Mouse (Mus musculus): Measurements from ENCODE around the gene Sox5. TPM values are rescaled to one million over a fixed set of nuclear protein-coding genes. Genes with fewer than 3 reads are reported as not detected.

The Sox5 gene
- total RNA-seq, 2 experiments from 2014 or later: 0.64 to 0.70 TPM

DNA sequence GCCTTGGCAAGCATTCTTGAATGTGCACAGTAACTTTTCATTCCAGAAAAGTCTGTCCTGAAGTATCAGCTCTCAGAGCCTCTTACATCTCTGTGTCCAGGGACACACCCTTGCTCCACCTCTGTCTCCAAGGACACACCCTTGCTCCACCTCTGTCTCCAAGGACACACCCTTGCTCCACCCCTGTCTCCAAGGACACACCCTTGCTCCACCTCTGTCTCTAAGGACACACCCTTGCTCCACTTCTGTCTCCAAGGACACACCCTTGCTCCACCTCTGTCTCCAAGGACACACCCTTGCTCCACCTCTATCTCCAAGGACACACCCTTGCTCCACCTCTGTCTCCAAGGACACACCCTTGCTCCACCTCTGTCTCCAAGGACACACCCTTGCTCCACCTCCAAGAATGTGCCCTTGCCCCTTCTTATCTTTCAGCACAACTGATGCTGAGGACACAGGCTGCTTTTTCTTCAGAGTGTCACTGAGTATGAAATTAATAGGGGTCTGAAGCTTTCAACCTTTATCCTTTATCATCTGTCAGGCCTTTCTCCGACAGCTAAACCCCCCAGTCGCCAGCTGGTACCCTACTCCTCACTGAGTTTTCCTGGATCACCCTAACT lies 452.4 kb downstream of the Sox5 start:
- DNase-seq: no peak

- no peak for DNase-seq
These were observed 453.0 kb downstream of the Sox5 start for GRCm38 (mm10) chr6:144328779-144329178.

DNA sequence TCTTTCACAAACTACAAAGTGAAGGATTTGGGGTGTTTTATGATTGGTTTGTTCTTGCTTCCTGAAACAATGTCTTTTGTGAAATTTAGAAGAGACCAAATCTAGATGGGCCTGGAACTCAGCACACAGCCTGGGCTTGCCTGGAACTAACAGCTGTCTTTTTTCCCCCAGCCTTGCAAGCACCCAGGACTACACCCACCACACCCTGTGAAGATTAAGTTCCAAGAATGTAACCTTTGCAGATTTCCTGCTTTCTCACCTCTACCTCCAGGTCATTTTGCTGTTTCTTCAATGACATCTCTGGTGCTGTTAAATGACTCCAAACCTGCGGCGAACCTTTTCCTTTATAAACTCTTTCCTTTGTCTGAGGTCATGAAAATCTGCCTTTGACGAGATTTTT lies 455.0 kb downstream of the Sox5 start:
- no peak for DNase-seq

GRCm38 (mm10) chr6:144323372-144323771 lies 458.4 kb downstream of the Sox5 start:
- no peak for DNase-seq

DNA sequence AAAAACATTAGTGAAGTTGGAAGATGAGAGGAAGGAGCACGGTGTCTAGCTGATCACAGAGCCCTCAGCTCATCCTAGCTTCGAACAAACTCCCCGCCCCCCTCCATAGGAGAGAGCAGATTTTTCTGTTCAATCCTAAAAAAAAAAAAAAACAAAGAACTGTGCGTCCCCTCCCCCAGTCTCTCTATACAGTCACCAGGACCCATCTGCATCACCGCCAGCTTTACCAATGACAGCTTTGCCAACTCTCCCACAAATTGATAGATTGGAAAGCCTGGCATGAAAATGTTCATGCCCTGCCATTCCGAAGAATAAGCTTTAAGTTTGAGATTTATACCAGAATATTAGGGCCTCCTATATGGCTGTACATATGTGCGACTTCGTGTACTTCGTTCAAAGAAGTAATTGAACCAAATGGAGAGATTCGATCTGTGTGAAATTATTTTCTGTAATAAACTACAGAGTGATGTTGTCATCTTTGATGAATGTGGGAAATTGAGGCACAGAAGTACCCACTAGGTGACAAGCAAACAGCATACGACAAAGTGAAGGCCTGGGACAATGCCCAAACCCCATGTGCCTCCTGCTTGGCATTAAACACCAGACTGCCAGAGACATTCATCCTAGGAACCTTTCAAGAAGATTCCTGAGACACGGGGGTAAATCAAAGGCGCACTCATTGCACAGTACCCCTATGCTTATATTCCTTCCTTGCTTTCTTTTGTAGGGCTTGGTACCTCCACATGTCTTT lies 459.3 kb downstream of the Sox5 start:
- DNase-seq: no peak

DNA sequence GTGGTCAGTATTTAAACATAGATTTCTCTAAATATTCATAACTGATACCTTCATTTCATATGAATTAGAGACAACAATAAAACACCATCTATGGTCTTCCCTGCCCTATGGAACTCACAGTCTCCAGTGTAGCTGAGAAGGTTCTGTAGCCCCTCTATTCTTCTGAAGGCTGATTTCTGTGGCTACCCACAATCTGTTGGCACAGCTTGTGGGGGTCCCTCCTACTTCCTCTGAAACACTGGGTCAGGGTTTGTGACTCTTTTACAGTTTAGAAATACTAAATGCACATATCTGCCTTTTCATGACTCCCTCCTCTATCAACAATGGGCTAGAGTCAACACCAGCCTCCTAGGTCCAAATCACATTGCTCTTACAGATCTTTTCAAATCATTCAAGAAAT lies 461.4 kb downstream of the Sox5 start:
- no peak for DNase-seq

DNA sequence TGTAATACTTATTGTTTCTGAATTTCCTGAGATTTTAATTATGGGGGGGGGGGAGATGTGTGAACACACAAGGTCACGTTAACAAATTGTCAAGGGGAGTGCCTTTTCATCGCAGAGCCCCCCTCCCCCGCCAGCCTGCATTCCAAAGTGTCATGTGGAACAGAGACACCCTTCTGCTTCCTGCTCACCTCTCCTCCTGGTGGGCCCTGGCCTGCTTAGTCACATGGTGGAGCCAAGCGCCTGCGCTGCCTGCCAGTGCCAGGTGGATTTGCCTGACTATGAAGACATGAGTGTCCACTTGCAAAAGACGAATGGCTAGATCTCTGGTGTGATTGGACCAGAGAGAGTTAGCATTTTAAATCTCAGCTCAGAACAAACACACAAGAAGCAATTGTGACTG lies 462.1 kb downstream of the Sox5 start:
- no peak for DNase-seq

- no peak for DNase-seq
These were observed 468.7 kb downstream of the Sox5 start for GRCm38 (mm10) chr6:144312781-144313754.

DNA sequence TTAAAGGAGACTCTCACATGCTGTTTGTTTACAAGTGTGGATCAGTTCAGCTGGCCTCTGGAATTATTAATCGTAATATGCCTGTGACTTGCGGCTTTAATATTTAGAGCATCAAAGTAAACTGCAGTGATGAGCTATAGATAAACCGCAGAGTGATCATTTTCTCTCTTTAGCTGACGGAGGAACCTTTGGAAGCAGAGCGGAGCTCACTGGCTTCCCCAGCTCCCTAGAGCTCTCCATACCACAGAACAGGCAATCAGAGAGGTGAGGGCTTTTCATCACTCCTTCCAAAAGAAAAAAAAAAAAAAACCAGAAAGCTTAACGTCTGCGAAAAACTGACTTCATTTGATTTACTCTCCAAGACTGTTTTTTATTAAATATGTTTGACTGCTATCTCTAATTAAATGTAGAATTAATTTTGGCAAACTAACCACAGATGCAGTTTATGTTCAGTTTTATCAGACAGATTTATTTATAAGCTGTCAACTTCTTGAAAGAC lies 469.4 kb downstream of the Sox5 start:
- DNase-seq: no peak

DNA sequence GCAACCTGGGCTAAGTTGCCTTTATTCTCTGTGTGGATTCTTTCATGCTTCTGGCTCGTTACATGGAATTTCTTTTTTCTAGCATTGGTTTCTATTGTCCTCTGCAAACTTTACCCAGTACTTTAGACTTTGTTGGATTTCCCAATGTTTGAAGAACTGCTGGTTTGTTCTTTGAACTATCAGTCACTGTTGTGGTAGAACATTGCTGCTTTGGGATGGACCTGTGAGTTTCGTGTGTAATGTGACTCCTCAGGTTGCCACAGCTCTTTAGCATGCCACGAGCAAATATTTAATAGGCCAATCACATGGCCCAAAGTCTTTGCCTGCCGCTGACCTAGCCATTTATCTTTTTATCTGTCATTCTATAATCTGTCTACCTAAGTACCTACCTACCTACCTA lies 470.0 kb downstream of the Sox5 start:
- DNase-seq: no peak

DNA sequence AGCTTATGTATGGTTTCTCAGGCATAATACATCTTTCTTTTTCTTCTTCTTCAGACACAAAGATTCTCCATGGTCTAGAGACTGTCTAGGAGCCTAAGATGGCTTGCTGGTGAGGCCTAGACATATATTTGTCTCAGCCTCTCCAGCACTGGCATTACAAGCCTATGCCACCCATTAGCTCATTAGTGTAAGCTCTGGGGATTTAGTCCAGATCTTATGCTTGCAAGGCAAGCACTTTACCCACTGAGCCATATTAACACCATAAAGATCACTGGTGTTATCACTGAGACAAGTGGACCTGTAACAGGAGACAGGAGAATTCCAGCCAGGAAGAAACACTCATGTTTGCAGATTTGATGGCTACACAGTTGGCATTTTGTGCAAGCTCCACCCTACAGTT lies 472.6 kb downstream of the Sox5 start:
- no peak for DNase-seq

- DNase-seq: no peak
These were observed 474.1 kb downstream of the Sox5 start for GRCm38 (mm10) chr6:144307551-144308149.

- DNase-seq: no peak
These were observed 479.0 kb downstream of the Sox5 start for GRCm38 (mm10) chr6:144302823-144303222.

- DNase-seq: no peak
These were observed 480.7 kb downstream of the Sox5 start for GRCm38 (mm10) chr6:144301082-144301481.

DNA sequence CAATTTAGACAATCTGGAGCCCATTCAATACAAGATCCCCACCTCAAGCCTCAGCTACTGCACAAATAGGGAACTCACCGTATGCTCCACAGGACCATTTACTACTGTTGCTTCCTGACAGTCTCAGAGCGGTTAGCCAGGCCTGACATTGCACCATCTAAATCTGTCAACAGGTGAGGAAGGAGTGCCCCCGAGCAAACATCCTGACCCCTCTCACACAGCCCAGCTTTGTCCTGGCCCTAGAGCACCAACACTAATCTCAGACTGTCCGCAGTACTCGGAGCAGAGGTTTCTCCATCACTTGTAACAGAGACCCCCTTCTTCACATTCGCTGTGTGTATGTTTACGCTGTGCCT lies 482.3 kb downstream of the Sox5 start:
- no peak for DNase-seq

DNA sequence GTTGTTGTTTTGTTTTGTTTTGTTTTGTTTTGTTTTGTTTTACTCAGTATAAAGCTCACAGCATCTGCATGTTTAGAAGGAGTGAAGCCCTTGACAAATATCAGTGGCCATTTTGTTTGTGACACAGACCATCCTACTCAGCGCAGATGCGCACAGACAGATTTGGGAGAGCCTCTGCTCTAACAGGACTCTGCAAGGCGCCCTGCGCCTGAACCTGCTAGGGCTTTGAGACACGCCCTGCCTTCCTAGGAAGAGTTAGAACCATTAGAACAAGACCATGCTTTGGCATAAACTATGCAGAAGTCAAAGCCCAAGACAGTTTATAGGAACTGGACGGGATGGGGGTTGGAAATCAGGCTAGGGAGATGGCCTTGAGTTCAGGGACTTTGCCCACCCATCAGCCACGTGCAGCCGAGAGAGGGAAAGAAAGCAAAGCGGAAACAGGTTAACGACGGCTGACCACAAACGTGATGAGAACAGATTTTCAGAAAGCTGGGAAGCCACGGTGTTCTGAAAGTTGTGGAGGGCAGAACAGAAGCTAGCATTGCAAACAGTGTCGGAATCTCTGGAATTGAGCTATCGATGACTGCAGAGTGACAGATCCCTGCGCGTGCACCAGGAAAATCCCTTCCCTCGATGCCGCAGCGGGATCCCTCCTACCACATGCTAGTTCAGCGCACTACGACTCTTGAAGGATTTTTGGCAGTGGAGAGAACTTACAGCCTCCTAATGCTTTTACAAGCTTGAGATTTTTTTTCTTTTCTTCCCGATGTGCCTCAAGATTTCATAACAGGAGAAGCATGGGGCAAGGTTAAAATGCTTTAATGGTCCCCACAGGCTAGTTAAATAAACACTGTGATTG lies 482.9 kb downstream of the Sox5 start:
- no peak for DNase-seq

GRCm38 (mm10) chr6:144297846-144298245 lies 483.9 kb downstream of the Sox5 start:
- no peak for DNase-seq

- DNase-seq: no peak
These were observed 484.6 kb downstream of the Sox5 start for GRCm38 (mm10) chr6:144297131-144297530.

DNA sequence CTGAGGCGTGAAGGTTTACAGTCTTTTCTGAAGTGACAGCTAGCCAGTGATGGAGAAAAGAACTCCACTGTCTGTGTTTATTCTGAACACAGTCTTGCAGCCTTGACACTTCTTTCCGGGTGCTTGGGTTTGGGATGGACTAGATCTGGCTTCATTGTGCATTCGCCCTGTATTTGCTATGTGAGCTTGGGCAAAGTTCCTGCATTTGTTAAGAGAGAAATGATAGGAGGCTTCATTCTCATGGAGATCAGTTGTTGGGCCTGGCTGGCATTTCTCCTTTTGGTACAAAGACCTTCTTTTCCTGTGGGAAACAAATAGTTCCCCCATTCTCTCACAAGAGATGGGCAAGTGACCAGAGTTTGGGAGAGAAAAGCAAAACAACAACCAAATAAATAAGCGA lies 490.3 kb downstream of the Sox5 start:
- no peak for DNase-seq

GRCm38 (mm10) chr6:144286122-144286521 lies 495.7 kb downstream of the Sox5 start:
- DNase-seq: no peak

- no peak for DNase-seq
These were observed 498.6 kb downstream of the Sox5 start for GRCm38 (mm10) chr6:144283191-144283590.

Measured in gastrocnemius, postnatal 25 days (tissue).